Comparison of ENCODE assay signal across 8 mouse cellular contexts in genomic region chr4:63496312-63496711, GRCm38 (mm10). TPM values are rescaled to one million over a fixed set of nuclear protein-coding genes. Genes with fewer than 3 reads are reported as not detected.
DNase-seq lines count a peak whose midpoint lies in the region; ATAC-seq and TF ChIP-seq lines count a peak whose summit lies in the region.

No protein-coding gene starts in this region.

- peaks cover 5 to 19% of the 10 kb centered on the region in 2 experiments; a peak in 3 of 4 replicates for H3K4me1 ChIP-seq in heart, embryonic 14.5 days (ENCODE audit: control insufficient read depth in 2 of 2, insufficient read depth in 2 of 2, low read length in 2 of 2)
- H3K4me1 ChIP-seq in ES-Bruce4 (ENCODE audit: control insufficient read depth, insufficient read depth, low read length) = no peaks in the 10 kb centered on the region
- H3K4me1 ChIP-seq in hindbrain, embryonic 10.5 days (replicated peaks) = peaks cover 58% of the 10 kb centered on the region

- H3K4me2 ChIP-seq in heart, embryonic 14.5 days (ENCODE audit: low read length) = peak overlapping the region; percentile 95

- no peaks in the 10 kb centered on the region for H3K36me3 ChIP-seq in heart, embryonic 14.5 days (ENCODE audit: control insufficient read depth, insufficient read depth, low read length)
- 0 out of 2 replicates have a peak, but pooled peaks cover 2% of the 10 kb centered on the region for H3K36me3 ChIP-seq in ES-Bruce4 (ENCODE audit: control insufficient read depth, insufficient read depth, low read length, poor library complexity, severe bottlenecking)
- H3K36me3 ChIP-seq in hindbrain, embryonic 10.5 days = no peaks in the 10 kb centered on the region

- H3K4me3 ChIP-seq in heart, embryonic 14.5 days (ENCODE audit: control insufficient read depth in 1 of 2, insufficient read depth in 1 of 2, low read depth in 1 of 2, low read length in 2 of 2) = peak overlapping the region; percentile 56 to 72
- H3K4me3 ChIP-seq in ES-Bruce4 (ENCODE audit: low read depth, low read length) = peak overlapping the region; percentile 62
- peak overlapping the region; percentile 76 for H3K4me3 ChIP-seq in hindbrain, embryonic 10.5 days

- no peak for DNase-seq in heart, postnatal 14 days
- DNase-seq in hindbrain, embryonic 10.5 days (ENCODE audit: low spot score) = no peak
- DNase-seq in urinary bladder, postnatal 10 days (ENCODE audit: low spot score) = no peak
- no peak for DNase-seq in adrenal gland, postnatal 25 days

- no peak for TF ChIP-seq CTCF in ES-Bruce4 (IDR thresholded peaks at IDR 0.05; ENCODE audit: low read depth, low read length)

- H3K27me3 ChIP-seq in heart, embryonic 14.5 days (ENCODE audit: control insufficient read depth, insufficient read depth, low read length) = peaks cover 30% of the 10 kb centered on the region
- no peaks in the 10 kb centered on the region for H3K27me3 ChIP-seq in ES-Bruce4 (ENCODE audit: control insufficient read depth, insufficient read depth, low read length, poor library complexity, severe bottlenecking)
- peaks cover 39% of the 10 kb centered on the region for H3K27me3 ChIP-seq in hindbrain, embryonic 10.5 days (ENCODE audit: insufficient read depth, poor library complexity, severe bottlenecking)

- WGBS in heart, embryonic 14.5 days = 16% methylated on average over 5 of the region's 6 CpGs
- 14% methylated on average over 6 of the region's 6 CpGs for WGBS in hindbrain, embryonic 10.5 days

- H3K27ac ChIP-seq in heart, embryonic 14.5 days (replicated peaks in 1 of 2; ENCODE audit: control insufficient read depth in 1 of 2, insufficient read depth in 1 of 2, low read depth in 2 of 2, low read length in 2 of 2) = no peak overlapping the region
- H3K27ac ChIP-seq in ES-Bruce4 (ENCODE audit: insufficient read depth, low read length) = no peak overlapping the region
- peak overlapping the region; percentile 92 for H3K27ac ChIP-seq in hindbrain, embryonic 10.5 days

- H3K9me3 ChIP-seq in heart, embryonic 14.5 days (ENCODE audit: control insufficient read depth, low read length) = no peaks in the 10 kb centered on the region
- H3K9me3 ChIP-seq in ES-Bruce4 (replicated peaks; ENCODE audit: control insufficient read depth, insufficient read depth, low read length, poor library complexity, severe bottlenecking) = no peaks in the 10 kb centered on the region
- no peaks in the 10 kb centered on the region for H3K9me3 ChIP-seq in hindbrain, embryonic 10.5 days

- TF ChIP-seq POLR2A in ES-Bruce4 (IDR thresholded peaks at IDR 0.05; ENCODE audit: insufficient read depth, low read length) = no peak

- ATAC-seq in heart, embryonic 14.5 days (ENCODE audit: insufficient number of reproducible peaks, insufficient read depth, low FRiP score, low read depth) = no peak
- 0 out of 2 replicates have a peak, but pooled peaks have one; percentile 6 for ATAC-seq in megakaryocyte-erythroid progenitor cell, adult 5-6 weeks (replicated peaks; ENCODE audit: low FRiP score, low TSS enrichment, poor library complexity, severe bottlenecking)
- no peak for ATAC-seq in granulocyte monocyte progenitor cell, adult 5-6 weeks (replicated peaks; ENCODE audit: poor library complexity, severe bottlenecking)

- intact Hi-C loops in heart, postnatal 14 days (cut with DNase I) = loop anchor here (5.0 to 10.0 kb wide), 2 partner anchors 46 to 132 kb away; partner anchors contain the start of genes Atp6v1g1 and Orm2

- TF ChIP-seq EP300 in ES-Bruce4 (IDR thresholded peaks at IDR 0.05; ENCODE audit: insufficient read depth, low read depth, low read length) = no peak

- H3K9ac ChIP-seq in heart, embryonic 14.5 days (ENCODE audit: low read length) = peak overlapping the region; percentile 79
- H3K9ac ChIP-seq in ES-Bruce4 (ENCODE audit: low read depth, poor library complexity, severe bottlenecking) = peak overlapping the region; percentile 91; the same call in 1 of the 2 replicates

RNA-seq across cellular contexts. Expression of gene Whrn, which starts 0.5 kb away (rescaled TPM):
- polyA plus RNA-seq in heart, embryonic 14.5 days (2014; fragmentation: Nextera tagmentation; extraction: Ambion mirVana) = 2.1 and 3.1 TPM in 2 replicates
- 10 to 100 TPM; 23.9 to 26.2 TPM for total RNA-seq in heart, postnatal 14 days (2021)
- 33.5 and 40.2 TPM in 2 replicates for polyA plus RNA-seq in ES-Bruce4 (2011; ENCODE audit: insufficient read depth, insufficient read length, low read depth, missing spikeins)
- 6.6 and 6.9 TPM in 2 replicates for polyA plus RNA-seq in hindbrain, embryonic 10.5 days (2016; fragmentation: Nextera tagmentation; extraction: Ambion mirVana)
- total RNA-seq in megakaryocyte-erythroid progenitor cell, adult 5-6 weeks (2014; fragmentation: Nextera tagmentation) = 0.15 and 0.82 TPM in 2 replicates
- not detected in 2 replicates for total RNA-seq in megakaryocyte-erythroid progenitor cell, adult 5-6 weeks (2017)
- 1.9 and 3.4 TPM in 2 replicates for total RNA-seq in granulocyte monocyte progenitor cell, adult 5-6 weeks (2014; fragmentation: Nextera tagmentation)
- total RNA-seq in granulocyte monocyte progenitor cell, adult 5-6 weeks (2017) = 0.90 and 1.7 TPM in 2 replicates
- 43.9 and 54.7 TPM in 2 replicates for total RNA-seq in adrenal gland, postnatal 25 days (2021)

RNA-seq across cellular contexts. Expression of gene Atp6v1g1, which starts 48.3 kb away (rescaled TPM):
- 213 and 216 TPM in 2 replicates for polyA plus RNA-seq in heart, embryonic 14.5 days (2014; fragmentation: Nextera tagmentation; extraction: Ambion mirVana)
- 100 to 1,000 TPM; 149 to 156 TPM for total RNA-seq in heart, postnatal 14 days (2021)
- polyA plus RNA-seq in ES-Bruce4 (2011; ENCODE audit: insufficient read depth, insufficient read length, low read depth, missing spikeins) = 187 and 192 TPM in 2 replicates
- polyA plus RNA-seq in hindbrain, embryonic 10.5 days (2016; fragmentation: Nextera tagmentation; extraction: Ambion mirVana) = 310 and 365 TPM in 2 replicates
- total RNA-seq in megakaryocyte-erythroid progenitor cell, adult 5-6 weeks (2014; fragmentation: Nextera tagmentation) = 58.7 and 92.6 TPM in 2 replicates
- total RNA-seq in megakaryocyte-erythroid progenitor cell, adult 5-6 weeks (2017) = 57.0 and 85.8 TPM in 2 replicates
- total RNA-seq in granulocyte monocyte progenitor cell, adult 5-6 weeks (2014; fragmentation: Nextera tagmentation) = 97.1 and 115 TPM in 2 replicates
- 72.3 and 98.9 TPM in 2 replicates for total RNA-seq in granulocyte monocyte progenitor cell, adult 5-6 weeks (2017)
- total RNA-seq in adrenal gland, postnatal 25 days (2021) = 178 and 188 TPM in 2 replicates

Comparison
In these comparisons a context has a peak if more than half of its experiments do, and no peak if none do; other contexts are left out.
1. RNA of gene Whrn, which starts 0.5 kb away (total RNA-seq): 43.9 to 54.7 TPM in adrenal gland, postnatal 25 days and 23.9 to 26.2 TPM in heart, postnatal 14 days; 0.90 to 3.4 TPM in granulocyte monocyte progenitor cell, adult 5-6 weeks and 0.15 to 0.82 TPM in megakaryocyte-erythroid progenitor cell, adult 5-6 weeks; every median in the first group is over 4 times any median in the second.
2. Peak in every context shown above with its lines, with median percentiles within 50 percentile points of each other: H3K4me3 ChIP-seq.